Mouse (Mus musculus) lung, adult 2 months (tissue): ENCODE results near the gene St7l. TPM values are rescaled to one million over a fixed set of nuclear protein-coding genes. Genes with fewer than 3 reads are reported as not detected.

Experiments
- DNase-seq: peaks from one replicate; pipeline ENCODE4 v3.0.0; 2022
- H3K4me1 ChIP-seq: fragments of 200-500 bp; 2 replicates; pipeline ENCODE4 v1.6.1; 2011; ENCODE audit warnings: low read length; ENCODE audit not compliant: control insufficient read depth, insufficient read depth
- H3K4me3 ChIP-seq: fragments of 200-500 bp; replicated peaks from 2 replicates; pipeline ENCODE3; 2011; ENCODE audit warnings: low read depth, mild to moderate bottlenecking, control low read depth, low read length; ENCODE audit errors: extremely low read depth
- CTCF ChIP-seq: fragments of 200-500 bp; IDR thresholded peaks from 2 replicates; pipeline ENCODE4 v1.5.1; 2011; ENCODE audit warnings: mild to moderate bottlenecking, low read length, control low read depth; ENCODE audit not compliant: insufficient read depth
- POLR2A ChIP-seq: fragments of 200-500 bp; IDR thresholded peaks from 2 replicates; pipeline ENCODE4 v1.6.1; 2011; ENCODE audit warnings: low read depth, mild to moderate bottlenecking, control low read depth, low read length, borderline replicate concordance; ENCODE audit errors: extremely low read depth
- WGBS: fragments of 180-500 bp; shearing (Covaris S2); methylation state at CpG from one replicate; pipeline ENCODE4 v1.1.7; 2018; 5-methylcytosine and 5-hydroxymethylcytosine counted together
- polyA plus RNA-seq: library from polyadenylated mRNA; depleted of rRNA; stranded (reverse); fragments of >200 nt; gene quantifications from 2 replicates; pipeline ENCODE4 v1.2.3, GENCODE M21; 2012

St7l gene
- polyA plus RNA-seq, 1 experiment, result 7.8 TPM

GRCm38 (mm10) chr3:104869611-104870010 lies 5.8 kb downstream of the St7l start:
- DNase-seq, result no peak
- no peak overlapping the region for H3K4me3 ChIP-seq
- no peak for TF ChIP-seq CTCF
- no peak for TF ChIP-seq POLR2A
- peaks cover 4% of the 10 kb centered on the region for H3K4me1 ChIP-seq

DNA sequence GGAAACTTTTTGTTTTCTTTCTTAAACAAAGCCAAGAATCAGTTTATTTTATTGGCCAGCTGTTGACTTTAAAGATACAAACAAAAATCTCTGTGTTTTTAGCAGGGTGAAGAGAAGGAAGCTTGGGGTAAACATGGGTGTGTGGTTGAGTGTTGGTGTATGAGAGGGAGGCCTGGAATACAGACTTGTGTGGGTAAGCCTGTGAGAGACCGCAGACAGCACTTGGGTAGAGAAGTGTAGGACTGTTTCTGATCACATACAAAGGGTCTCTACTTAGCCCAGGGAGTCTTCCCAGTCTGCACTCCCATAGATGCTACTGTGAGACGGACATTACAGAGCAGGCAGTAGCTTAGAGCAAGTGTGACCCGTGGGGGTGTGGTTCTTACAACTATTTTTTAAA lies 24.8 kb downstream of the St7l start:
- Histone ChIP-seq H3K4me1 (peaks cover 6% of the 10 kb centered on the region), H3K4me3 (no peak overlapping the region)
- WGBS, result 65% methylated on average over 3 of the region's 3 CpGs
- no peak for TF ChIP-seq CTCF
- no peak for DNase-seq

DNA sequence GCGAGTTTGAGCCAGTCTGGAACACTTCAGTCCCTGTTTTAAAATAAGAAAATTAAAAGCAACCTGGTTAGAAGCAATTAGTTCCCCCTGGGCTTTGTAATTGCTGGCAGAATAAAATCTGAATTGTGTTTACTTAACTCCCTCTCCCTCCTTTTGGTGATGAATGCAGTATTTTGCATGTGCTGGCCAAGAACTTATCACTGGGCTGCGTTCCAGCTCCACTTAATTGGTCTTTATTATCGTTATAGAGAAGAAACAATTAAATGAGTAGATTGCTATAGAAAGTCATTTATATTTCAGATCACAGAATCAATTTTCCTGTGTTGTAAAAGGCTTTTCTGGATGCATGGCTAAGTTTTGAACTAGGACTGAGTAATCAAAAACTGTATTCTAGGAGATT lies 32.3 kb downstream of the St7l start:
- no peaks in the 10 kb centered on the region for H3K4me1 ChIP-seq
- H3K4me3 ChIP-seq, result no peak overlapping the region
- 70% methylated on average over 3 of the region's 3 CpGs for WGBS
- TF ChIP-seq POLR2A (no peak), CTCF (no peak)
- DNase-seq, result no peak

- H3K4me3 ChIP-seq, result no peak overlapping the region
- H3K4me1 ChIP-seq, result no peaks in the 10 kb centered on the region
- 85% methylated on average over 4 of the region's 4 CpGs for WGBS
- TF ChIP-seq POLR2A, result no peak
- no peak for TF ChIP-seq CTCF
- DNase-seq, result no peak
Observed at GRCm38 (mm10) chr3:104901154-104901553, 37.3 kb downstream of the St7l start.

GRCm38 (mm10) chr3:104905389-104905788 lies 41.6 kb downstream of the St7l start:
- Histone ChIP-seq H3K4me1 (no peaks in the 10 kb centered on the region), H3K4me3 (no peak overlapping the region)
- WGBS, result 91% methylated on average over 4 of the region's 4 CpGs
- no peak for TF ChIP-seq CTCF
- TF ChIP-seq POLR2A, result no peak
- no peak for DNase-seq

GRCm38 (mm10) chr3:104906007-104906406 lies 42.2 kb downstream of the St7l start:
- H3K4me1 ChIP-seq, result no peaks in the 10 kb centered on the region
- 91% methylated on average over 3 of the region's 3 CpGs for WGBS
- H3K4me3 ChIP-seq, result no peak overlapping the region
- TF ChIP-seq POLR2A (no peak), CTCF (no peak)
- DNase-seq, result no peak

GRCm38 (mm10) chr3:104909195-104909594 lies 45.4 kb downstream of the St7l start:
- 74% methylated on average over 6 of the region's 6 CpGs for WGBS
- no peak for DNase-seq
- TF ChIP-seq CTCF (no peak), POLR2A (no peak)
- H3K4me1 ChIP-seq, result no peaks in the 10 kb centered on the region
- no peak overlapping the region for H3K4me3 ChIP-seq

DNA sequence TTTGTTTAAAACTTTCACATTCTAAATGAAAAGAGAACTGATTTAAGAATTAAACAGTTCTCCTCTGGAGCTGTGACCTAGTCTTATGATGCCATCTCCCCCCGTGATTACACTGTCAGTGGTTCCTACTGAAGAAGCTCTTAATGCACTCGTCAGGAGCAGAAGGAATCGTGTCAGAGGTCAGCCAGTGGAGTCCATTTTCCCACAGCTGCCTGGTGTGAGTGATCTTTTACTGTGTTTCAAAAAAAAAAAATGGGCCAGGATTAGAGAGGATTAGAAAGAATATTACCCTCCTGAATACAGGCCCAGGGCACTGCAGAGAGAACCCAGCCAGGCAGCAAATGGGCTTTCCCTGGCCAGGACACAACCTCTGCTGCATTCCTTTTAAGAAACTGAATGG lies 51.2 kb downstream of the St7l start:
- no peak for TF ChIP-seq CTCF
- TF ChIP-seq POLR2A, result no peak
- no peak overlapping the region for H3K4me3 ChIP-seq
- DNase-seq, result no peak
- no peaks in the 10 kb centered on the region for H3K4me1 ChIP-seq
- WGBS, result 71% methylated on average over 3 of the region's 3 CpGs

DNA sequence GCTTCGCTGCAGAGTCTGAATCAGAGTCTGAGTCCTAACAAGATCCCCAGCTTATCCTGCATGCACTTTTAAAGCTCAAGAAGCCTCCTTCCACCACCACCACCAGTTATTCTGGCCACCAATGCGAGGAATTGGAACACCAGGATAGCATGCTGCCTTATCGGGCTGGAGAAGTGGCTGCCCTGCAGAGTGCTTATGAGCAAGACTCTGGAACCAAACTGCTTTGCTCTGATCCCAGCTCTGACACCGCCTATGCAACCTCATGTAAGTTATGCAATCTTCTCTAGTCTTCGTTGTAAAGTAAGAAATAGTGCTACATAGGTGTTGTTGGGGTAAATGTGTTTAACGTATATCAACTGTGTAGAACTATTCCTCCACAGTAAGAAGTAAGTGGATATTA lies 65.6 kb downstream of the St7l start:
- TF ChIP-seq POLR2A (no peak), CTCF (no peak)
- Histone ChIP-seq H3K4me1 (no peaks in the 10 kb centered on the region), H3K4me3 (no peak overlapping the region)
- 96% methylated on average over 6 of the region's 6 CpGs for WGBS
- DNase-seq, result no peak

DNA sequence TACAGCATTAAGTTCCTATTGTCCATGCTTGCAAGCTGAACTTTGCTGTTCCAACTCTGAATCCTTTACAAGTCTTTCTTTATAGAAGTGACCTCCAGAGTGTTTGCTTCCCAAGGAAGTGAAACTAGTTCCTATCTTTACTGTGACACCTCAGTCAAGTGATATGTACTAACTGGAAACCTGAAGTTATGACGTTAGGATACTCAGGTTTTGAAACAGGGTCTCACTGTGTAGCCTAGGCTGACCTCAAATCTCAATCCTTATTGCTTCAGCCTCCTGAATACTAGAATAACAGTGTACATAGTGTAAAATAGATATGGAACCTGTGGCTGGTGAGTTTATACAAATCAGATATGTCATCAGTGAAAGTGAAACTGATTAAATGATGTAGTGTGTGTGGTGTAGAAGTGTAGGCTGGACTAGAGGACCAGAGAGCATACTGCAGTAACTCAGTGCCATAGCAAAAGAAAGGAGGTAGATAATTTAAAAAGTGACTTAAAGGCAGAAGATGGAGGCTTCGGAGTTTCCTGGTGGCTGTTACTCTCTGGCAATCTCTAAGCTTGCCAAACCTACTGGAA lies 74.0 kb downstream of the St7l start:
- no peaks in the 10 kb centered on the region; the same call in 1 of the 2 replicates for H3K4me1 ChIP-seq
- 76% methylated on average over 2 of the region's 2 CpGs for WGBS

More for the DNA sequence above, 74.0 kb downstream of the St7l start:
- no peak for DNase-seq
- H3K4me3 ChIP-seq, result no peak overlapping the region
- no peak for TF ChIP-seq POLR2A
- no peak for TF ChIP-seq CTCF
